ENCODE assay signal across 28 mouse cellular contexts in genomic region chr5:28243501-28244177, GRCm38 (mm10). TPM values are rescaled to one million over a fixed set of nuclear protein-coding genes. Genes with fewer than 3 reads are reported as not detected.
DNase-seq lines count a peak whose midpoint lies in the region; ATAC-seq and TF ChIP-seq lines count a peak whose summit lies in the region.
"Had no signal": no experiment of that assay in that cellular context is flagged by ENCODE, and none has a peak within 500 bp of the region (broad histone marks: within the 10 kb centered on the region; RNA-seq: fewer than 3 reads in every experiment).

No protein-coding gene starts in this region.

- H3K9me3 ChIP-seq in midbrain, postnatal 0 days (ENCODE audit: low read length), result no peaks in the 10 kb centered on the region
- H3K9me3 ChIP-seq: G1E; hindbrain, embryonic 15.5 days; midbrain, embryonic 10.5 days had no signal

- POLR2A ChIA-PET in Patski (lab: Charles Lee), result no interaction called here

- DNase-seq in cerebellum, adult 11-12 months, result peak; percentile 68
- DNase-seq in Patski (ENCODE audit: low read depth, low spot score), result peak; percentile 58
- peak; percentile 75 for DNase-seq in cerebellum, adult 9-11 months
- no peak for DNase-seq in midbrain, postnatal 0 days (ENCODE audit: low spot score)
- no peak for DNase-seq in left cerebral cortex, adult 18-20 months (ENCODE audit: low spot score in 2 of 2)
- DNase-seq in kidney, adult 11 months, result no peak
- DNase-seq: adrenal gland, postnatal 14 days; B cell, adult 2 months; gastrocnemius, postnatal 10 days; heart, postnatal 36 days; kidney, adult 9 months; kidney, postnatal 14 days; thymus, postnatal 14 days had no signal

- H3K9ac ChIP-seq in midbrain, postnatal 0 days (replicated peaks; ENCODE audit: low read length, poor library complexity, severe bottlenecking), result no peak overlapping the region
- H3K9ac ChIP-seq: hindbrain, embryonic 15.5 days had no signal

- no peak for ATAC-seq in cerebellum, adult (ENCODE audit: insufficient number of reproducible peaks, low FRiP score, low TSS enrichment)
- peak; percentile 78 for ATAC-seq in Patski
- ATAC-seq in hematopoietic stem cell, adult 5-6 weeks (replicated peaks in 1 of 2; ENCODE audit: insufficient read depth in 1 of 2, low FRiP score in 2 of 2, low TSS enrichment in 1 of 2, low read depth in 1 of 2, poor library complexity in 2 of 2, severe bottlenecking in 2 of 2), result peak; percentile 65 to 69
- no peak for ATAC-seq in midbrain, postnatal 0 days (ENCODE audit: low FRiP score)
- ATAC-seq: forebrain, embryonic 16.5 days; lung, postnatal 0 days had no signal

- in situ Hi-C loops in Patski (cut with MboI; ENCODE audit: low pct_unique_long_range_greater_than_20kb), result no loop called here

- no peaks in the 10 kb centered on the region for H3K4me1 ChIP-seq in midbrain, postnatal 0 days (ENCODE audit: insufficient read depth, low read length)
- H3K4me1 ChIP-seq: hindbrain, embryonic 15.5 days had no signal

- TF ChIP-seq CTCF in Patski (IDR thresholded peaks at IDR 0.05), result no peak
- no peak for TF ChIP-seq CTCF in midbrain, postnatal 0 days (IDR thresholded peaks at IDR 0.05)

- no peak overlapping the region for H3K4me3 ChIP-seq in midbrain, postnatal 0 days (ENCODE audit: low read depth, low read length)
- H3K4me3 ChIP-seq: hindbrain, embryonic 15.5 days; layer of hippocampus, adult 2 months; midbrain, embryonic 10.5 days had no signal

- no peak overlapping the region for H3K4me2 ChIP-seq in midbrain, postnatal 0 days (ENCODE audit: low read depth, low read length, poor library complexity, severe bottlenecking)
- H3K4me2 ChIP-seq: hindbrain, embryonic 15.5 days had no signal

- 81% methylated on average over 8 of the region's 8 CpGs for WGBS in midbrain, postnatal 0 days

- H3K27me3 ChIP-seq in Patski, result no peaks in the 10 kb centered on the region
- H3K27me3 ChIP-seq in midbrain, postnatal 0 days (ENCODE audit: insufficient read depth, low read length), result no peaks in the 10 kb centered on the region
- H3K27me3 ChIP-seq: hindbrain, embryonic 15.5 days had no signal

- H3K36me3 ChIP-seq in midbrain, postnatal 0 days (ENCODE audit: insufficient read depth, low read length), result no peaks in the 10 kb centered on the region
- H3K36me3 ChIP-seq: G1E; hindbrain, embryonic 15.5 days; midbrain, embryonic 10.5 days had no signal

- CTCF ChIA-PET in Patski (lab: Charles Lee), result no interaction called here

- no peak overlapping the region for H3K27ac ChIP-seq in midbrain, postnatal 0 days (ENCODE audit: low read depth, low read length)
- H3K27ac ChIP-seq: hindbrain, embryonic 15.5 days; layer of hippocampus, adult 2 months; macrophage; midbrain, embryonic 10.5 days had no signal

RNA-seq across cellular contexts. Expression of gene Cnpy1, which starts 2.0 kb away (rescaled TPM):
- polyA plus RNA-seq in Patski (2021), result not detected
- total RNA-seq in hematopoietic stem cell, adult 5-6 weeks (2017), result not detected in 2 replicates
- 41.4 and 47.0 TPM in 2 replicates for total RNA-seq in midbrain, postnatal 0 days (2014; rRNA removed)
- 14.6 and 17.5 TPM in 2 replicates for polyA plus RNA-seq in midbrain, postnatal 0 days (2015; fragmentation: Nextera tagmentation; extraction: Ambion mirVana)
- total RNA-seq in left cerebral cortex, adult 18-20 months (2021), result under 1 TPM in 1 of 2 experiments, not detected in 1; 0.19 TPM
- total RNA-seq: gastrocnemius, postnatal 10 days; heart, adult 8-10 months; heart, postnatal 36 days had no signal
- polyA plus RNA-seq: G1E; heart, embryonic 14.5 days; limb, embryonic 11.5 days; liver, adult 2 months; liver, embryonic 16.5 days; macrophage; spleen, adult 2 months had no signal

Comparison
In these comparisons a context has a peak if more than half of its experiments do, and no peak if none do; other contexts are left out.
1. DNase-seq: peak in cerebellum, adult 11-12 months (single experiment), Patski (single experiment) and cerebellum, adult 9-11 months (single experiment); none in midbrain, postnatal 0 days (single experiment), left cerebral cortex, adult 18-20 months (0 of 2) and kidney, adult 11 months (single experiment).
2. ATAC-seq: peak in Patski (single experiment) and hematopoietic stem cell, adult 5-6 weeks (2 of 2); none in cerebellum, adult (single experiment) and midbrain, postnatal 0 days (single experiment).
3. RNA of gene Cnpy1, which starts 2.0 kb away (total RNA-seq): 41.4 to 47.0 TPM in midbrain, postnatal 0 days; 0.19 TPM in left cerebral cortex, adult 18-20 months and not detected in hematopoietic stem cell, adult 5-6 weeks; every median in the first group is over 10 times any median in the second.